Mouse (Mus musculus) cerebellum, adult 8-10 months (tissue): ENCODE results near the gene Slc1a3.
A peak's percentile ranks its signal among the peaks of the same experiment; 100 is the strongest.

Experiments used
- DNase-seq: peaks from one replicate; pipeline ENCODE4 v3.0.0; 2022

Slc1a3 gene

DNA sequence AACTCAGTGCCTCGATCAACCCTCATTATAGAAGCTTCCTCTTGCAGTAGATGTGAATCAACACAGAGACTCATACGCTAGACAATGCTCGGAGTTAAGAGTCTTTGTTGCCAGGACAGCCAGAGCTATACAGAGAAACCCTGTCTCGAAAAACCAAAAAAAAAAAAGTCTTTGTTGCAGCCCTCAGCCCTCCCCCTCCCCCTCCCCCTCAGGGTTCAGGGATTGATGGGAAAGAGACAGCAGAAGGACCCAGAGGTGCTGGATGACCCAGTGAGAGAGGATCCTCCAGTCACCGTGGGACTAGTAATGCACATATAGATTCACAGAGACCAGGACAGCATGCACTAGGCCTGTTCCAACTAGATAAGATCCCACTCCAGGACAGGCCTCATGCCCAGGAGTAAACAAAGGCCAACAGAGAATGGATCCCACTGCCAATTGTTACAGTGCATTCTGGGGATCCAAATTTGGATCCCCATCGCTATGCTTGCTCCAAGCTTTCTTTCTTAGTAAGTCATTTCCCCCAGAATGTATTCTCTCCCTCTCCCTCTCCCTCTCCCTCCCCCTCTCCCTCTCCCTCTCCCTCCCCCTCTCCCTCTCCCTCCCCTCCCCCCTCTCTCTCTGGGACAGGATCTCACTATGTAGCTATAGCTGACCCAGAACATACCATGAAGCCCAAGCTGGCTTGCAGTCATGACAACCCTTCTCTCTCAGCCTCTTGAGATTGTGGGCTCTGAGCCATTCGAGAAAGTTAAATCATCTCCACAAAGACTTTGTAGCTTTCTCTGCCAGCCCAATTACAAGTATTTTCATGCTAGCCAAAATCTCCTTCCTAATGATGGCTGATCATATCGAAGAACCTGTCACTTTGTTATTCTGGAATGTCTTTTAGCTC is 52.2 kb downstream of the Slc1a3 start:
- DNase-seq: no peak

DNA sequence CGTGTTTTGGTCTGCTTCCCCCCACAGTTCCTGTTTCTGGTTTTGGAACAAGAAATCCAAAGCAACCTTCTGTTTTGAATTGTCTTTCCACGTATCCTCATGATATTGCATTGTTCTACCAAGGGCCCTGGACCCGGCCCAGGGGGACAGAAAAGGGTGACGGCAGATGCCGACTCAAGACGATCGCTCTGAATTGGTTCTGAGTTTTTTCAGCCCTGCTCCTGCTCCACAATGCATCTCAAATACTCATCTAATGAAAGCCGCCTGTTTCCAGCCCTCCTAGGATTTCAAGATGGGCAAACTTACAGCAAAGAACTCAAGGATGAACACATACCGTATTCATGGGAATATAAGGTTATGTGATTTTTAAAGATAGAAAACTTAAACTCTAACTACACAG is 55.3 kb downstream of the Slc1a3 start:
- DNase-seq: no peak

GRCm38 (mm10) chr15:8652637-8653036 is 57.9 kb downstream of the Slc1a3 start:
- DNase-seq: no peak

- DNase-seq: no peak
These were observed 66.4 kb downstream of the Slc1a3 start for GRCm38 (mm10) chr15:8643997-8644692.

- no peak for DNase-seq
These were observed 70.7 kb downstream of the Slc1a3 start for GRCm38 (mm10) chr15:8639856-8640255.

DNA sequence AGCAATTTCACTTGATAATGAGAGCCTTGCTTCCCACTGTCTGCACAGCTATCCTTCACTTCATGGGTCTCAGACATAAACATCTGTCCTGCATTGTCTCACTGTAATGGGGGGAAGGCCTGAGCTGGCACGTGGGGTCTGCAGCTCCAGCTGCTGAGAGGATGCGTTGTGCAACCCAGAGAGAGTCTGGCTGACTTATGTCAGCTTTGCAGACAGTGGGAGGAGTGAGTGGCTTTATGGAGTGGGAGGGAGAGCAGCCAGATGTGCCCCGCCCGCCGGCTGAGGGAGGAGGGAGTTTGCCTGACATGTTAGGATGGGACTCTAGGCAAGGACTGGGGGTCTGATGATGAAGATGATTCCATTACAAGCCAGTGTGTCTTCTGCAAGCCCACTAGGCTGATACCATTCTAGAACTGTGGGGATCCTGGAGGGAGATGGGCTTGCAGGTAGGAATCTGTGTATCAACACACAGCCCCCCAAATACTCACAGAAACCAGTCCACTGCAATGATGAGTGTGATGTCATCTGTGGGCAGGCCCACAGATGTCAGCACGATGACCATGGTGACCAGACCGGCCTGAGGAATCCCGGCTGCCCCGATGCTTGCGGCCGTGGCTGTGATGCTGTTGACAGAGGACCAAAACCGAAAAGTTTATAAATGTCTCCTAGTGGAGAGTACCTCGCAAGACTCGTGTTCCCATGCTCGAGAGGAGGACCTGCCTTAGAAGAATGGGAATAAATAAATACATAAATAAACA is 71.8 kb downstream of the Slc1a3 start:
- no peak for DNase-seq

DNA sequence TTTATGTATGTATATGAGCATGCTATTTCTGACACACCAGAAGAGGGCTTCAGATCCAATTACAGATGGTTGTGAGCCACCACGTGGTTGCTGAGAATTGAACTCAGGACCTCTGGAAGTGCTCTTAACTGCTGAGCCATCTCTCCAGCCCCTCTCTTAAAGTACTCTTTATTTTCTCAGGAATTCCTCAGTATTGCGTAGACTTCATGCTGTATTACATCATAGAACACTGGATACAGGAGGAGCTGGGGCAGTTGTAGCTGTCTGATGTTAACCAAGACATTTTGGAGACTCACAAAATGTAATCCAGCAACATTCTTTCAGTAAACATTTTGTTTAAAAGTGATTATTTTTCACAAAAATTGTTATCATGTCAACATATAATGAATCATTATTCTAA is 73.3 kb downstream of the Slc1a3 start:
- no peak for DNase-seq

DNA sequence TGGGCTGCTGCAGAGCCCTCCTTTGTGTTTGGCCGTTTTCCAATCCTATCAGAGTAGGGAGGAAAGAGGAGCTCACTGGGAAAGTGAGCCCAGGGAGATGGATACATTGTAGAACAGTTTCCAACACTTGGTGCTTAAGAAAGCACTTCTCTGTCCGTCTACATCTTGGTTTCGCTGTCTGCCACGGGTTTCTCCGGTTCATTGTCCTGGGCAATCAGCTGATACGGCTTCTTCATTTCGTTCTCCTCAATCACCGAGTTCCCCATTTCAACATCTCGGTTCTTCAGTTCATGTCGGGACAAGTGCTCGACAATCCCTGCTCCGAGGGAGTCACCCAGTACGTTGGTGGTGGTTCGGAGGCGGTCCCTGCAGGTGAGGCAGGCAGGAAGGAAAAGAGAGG is 74.6 kb downstream of the Slc1a3 start:
- DNase-seq: no peak

DNA sequence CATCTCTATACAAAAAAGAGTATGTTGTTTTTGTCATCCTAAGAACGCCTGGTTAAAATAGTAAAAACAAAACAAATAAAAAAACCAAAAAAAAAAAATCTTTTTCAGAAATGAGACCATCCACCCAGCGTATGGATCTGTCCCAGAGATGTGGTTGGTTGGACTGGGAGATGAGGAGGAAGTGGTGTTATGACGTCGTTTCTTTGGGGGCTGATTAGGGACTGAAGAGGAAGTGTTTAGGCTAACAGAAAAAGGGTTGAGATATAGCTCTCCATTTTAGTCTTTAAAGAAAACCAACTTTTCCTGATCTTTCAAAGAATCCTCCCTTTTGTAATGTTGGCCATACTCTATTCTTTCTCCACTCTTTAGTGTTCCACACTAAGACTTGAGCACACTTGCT is 75.8 kb downstream of the Slc1a3 start:
- no peak for DNase-seq

DNA sequence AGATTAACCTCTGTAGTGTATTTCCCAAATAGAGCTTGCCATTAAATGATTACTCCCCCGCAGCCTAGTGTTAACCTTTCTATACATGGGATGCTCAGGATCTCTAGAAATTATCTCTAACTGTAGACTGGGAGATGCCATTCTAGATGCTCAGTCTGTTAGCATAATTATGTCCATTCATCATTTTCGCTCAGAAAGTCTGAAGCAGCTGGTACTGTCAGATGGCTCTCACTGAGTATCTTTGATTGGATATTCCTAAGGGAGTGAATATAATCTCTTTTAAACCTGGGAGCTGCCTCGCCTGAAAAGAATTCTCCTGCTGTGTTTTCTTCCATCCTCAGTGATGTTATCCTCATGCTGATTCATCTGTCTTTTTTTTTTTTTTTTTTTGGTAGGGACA is 76.2 kb downstream of the Slc1a3 start:
- DNase-seq: no peak

GRCm38 (mm10) chr15:8633375-8633774 is 77.2 kb downstream of the Slc1a3 start:
- DNase-seq: peak; percentile 36

- no peak for DNase-seq
These were observed 78.2 kb downstream of the Slc1a3 start for GRCm38 (mm10) chr15:8632361-8632760.

DNA sequence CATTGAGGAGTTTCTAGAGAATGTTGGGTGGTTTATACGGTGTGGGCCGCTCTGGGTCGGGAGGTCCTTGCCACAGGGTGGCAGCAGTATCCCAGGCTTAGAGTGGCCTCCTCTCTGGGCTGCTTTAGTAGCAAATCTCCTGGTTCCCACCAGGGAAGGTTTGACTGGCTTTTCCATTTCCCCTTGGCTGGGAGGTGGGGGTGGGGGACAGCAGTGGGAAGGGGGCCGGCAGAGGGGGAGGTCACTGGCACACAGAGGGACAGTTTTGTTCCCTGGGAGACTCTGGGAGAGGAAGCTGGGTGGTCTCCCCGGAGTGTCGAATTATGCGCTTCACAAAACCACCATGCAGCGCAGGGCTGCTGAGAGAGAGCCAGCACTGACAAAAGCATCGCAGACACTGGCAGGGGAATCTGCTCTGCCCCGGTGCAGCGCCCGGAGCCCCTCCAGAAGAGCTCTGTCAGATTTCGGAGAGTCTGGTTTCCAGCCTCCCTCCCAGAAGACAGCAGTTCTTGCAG is 81.2 kb downstream of the Slc1a3 start:
- DNase-seq: peak; percentile 77

GRCm38 (mm10) chr15:8628150-8628549 is 82.4 kb downstream of the Slc1a3 start:
- no peak for DNase-seq

GRCm38 (mm10) chr15:8627097-8627537 is 83.4 kb downstream of the Slc1a3 start:
- peak; percentile 73 for DNase-seq

DNA sequence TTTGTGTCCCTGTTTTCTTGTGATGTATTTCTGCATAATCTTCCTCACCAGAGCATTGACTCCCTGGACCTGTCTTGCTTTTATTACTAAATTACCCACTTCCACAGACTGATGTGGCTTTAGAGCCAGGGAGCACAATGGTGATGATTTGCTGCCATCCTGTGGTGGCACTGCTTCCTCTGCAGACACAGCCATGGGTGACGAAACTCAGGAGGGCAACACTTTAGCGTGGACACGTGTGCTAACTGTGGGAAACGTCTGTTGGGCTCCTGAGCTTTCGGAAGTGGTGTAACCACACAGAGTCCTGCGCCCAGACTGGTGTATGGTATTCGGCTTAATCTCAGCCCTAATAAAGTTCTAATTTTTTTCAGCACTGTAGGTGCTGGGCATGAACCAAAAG is 85.2 kb downstream of the Slc1a3 start:
- no peak for DNase-seq

DNA sequence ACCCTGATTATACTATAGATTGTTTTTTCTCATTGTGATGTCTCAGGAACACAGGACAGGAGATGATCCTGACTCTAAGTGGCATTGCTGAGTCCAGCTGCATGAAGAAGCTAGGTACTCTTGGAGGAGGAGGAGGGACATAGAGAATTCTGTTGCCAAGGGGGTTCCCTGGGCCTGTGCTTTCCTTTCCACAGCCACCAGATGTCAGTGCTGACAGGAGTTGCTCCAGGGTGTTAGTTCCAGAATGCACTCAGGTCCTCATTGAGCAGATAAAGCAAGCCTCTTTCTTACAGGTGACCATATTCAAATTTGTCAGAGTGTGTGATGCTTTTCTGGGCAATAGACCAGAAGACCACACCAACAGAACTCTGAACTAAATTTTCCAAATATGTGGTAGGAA is 86.7 kb downstream of the Slc1a3 start:
- no peak for DNase-seq

DNA sequence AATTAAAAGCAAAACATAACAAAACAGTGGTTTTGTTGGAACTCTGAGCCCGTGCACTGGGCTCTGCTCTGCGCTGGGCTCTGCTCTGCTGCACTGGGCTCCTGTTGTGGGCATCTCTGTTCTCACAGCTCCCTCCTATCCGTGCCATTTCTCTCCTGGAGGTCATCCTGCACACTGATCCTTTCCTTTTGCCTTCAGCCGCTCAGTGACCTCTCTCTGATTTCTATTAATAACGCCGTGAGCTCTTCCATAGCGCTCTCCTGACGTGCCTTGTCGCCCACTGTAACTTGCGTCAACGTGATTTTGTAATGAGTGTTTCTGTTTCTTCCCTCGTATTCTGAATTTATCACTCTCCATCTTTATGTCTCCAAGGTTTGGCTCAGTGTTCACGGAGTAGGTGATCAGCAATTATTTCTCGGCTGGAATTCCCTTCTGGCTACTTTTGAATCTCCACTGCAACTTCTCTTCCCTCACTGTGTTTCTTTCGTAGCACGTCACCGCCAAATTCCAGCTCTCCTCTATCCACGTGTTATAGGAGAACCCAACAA is 91.0 kb downstream of the Slc1a3 start:
- DNase-seq: no peak

- DNase-seq: no peak
These were observed 94.3 kb downstream of the Slc1a3 start for GRCm38 (mm10) chr15:8616290-8616689.

- DNase-seq: no peak
These were observed 94.9 kb downstream of the Slc1a3 start for GRCm38 (mm10) chr15:8615511-8616224.

- no peak for DNase-seq
These were observed 95.9 kb downstream of the Slc1a3 start for GRCm38 (mm10) chr15:8614701-8615100.

DNA sequence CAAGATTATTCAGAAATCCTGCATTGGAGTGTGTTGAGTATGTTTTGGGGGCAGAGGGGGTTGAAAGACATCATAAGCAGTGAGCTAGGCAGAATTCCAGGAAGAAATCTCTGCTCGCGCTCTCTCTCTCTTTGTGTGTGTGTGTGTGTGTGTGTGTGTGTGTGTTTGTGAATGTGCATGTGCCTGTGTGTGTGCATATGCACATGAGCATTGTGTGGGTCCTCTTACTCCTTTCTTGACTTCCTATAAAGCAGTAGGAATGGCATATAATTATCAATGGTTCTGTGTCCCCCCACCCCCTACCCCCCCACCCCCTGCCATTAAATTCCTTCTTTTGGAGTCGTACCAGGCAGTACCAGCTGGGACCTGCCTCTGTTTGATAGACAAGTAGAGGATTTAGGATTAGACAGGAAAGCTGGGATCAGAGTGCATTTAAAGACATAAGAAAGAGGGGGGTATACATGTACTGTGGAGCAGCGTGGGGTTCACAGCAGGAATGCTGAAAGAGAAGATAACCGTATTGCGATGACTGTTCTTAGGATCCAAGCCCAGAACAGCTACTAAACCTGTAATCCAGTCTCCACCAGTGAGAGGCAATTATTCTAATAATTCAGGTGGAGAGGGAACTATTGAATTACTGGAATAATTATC is 104.9 kb downstream of the Slc1a3 start:
- no peak for DNase-seq
